Mouse (Mus musculus) mouse embryonic stem cell (cell line): ENCODE measurements around the gene 6430571L13Rik.
"Not testable (repeated sequence)": the region's sequence is repeated elsewhere in the genome, so short reads cannot be mapped to it uniquely, and the experiment has no call there.

Source experiments
- in situ Hi-C, 2 experiments: fragments of 300-500 bp; cut with MboI; formaldehyde crosslinking; loops; 1 replicate in 1 of 2; 3 replicates in 1 of 2; pipeline ENCODE4 v1.14.3; 2019 to 2020; ENCODE audit warnings: low sequenced_read_pairs in 2 of 2, low pct_unique_long_range_greater_than_20kb in 1 of 2, mixed read lengths in 1 of 2; ENCODE audit not compliant: unreplicated experiment in 1 of 2

Gene 6430571L13Rik

GRCm38 (mm10) chr9:107304383-107304782 lies 36.0 kb upstream of the 6430571L13Rik start:
- in situ Hi-C loops = no loop called here

GRCm38 (mm10) chr9:107305012-107305411 lies 35.4 kb upstream of the 6430571L13Rik start:
- in situ Hi-C loops = no loop called here

- in situ Hi-C loops = no loop called here
Measured at GRCm38 (mm10) chr9:107305601-107306542, 34.5 kb upstream of the 6430571L13Rik start.

GRCm38 (mm10) chr9:107306673-107307072 lies 33.7 kb upstream of the 6430571L13Rik start:
- in situ Hi-C loops = not testable (repeated sequence)

- in situ Hi-C loops = no loop called here
Measured at GRCm38 (mm10) chr9:107307099-107307872, 33.1 kb upstream of the 6430571L13Rik start.

GRCm38 (mm10) chr9:107307886-107308285 lies 32.5 kb upstream of the 6430571L13Rik start:
- in situ Hi-C loops = no loop called here

- in situ Hi-C loops = no loop called here
Measured at GRCm38 (mm10) chr9:107308346-107309000, 31.9 kb upstream of the 6430571L13Rik start.

GRCm38 (mm10) chr9:107309171-107309570 lies 31.2 kb upstream of the 6430571L13Rik start:
- in situ Hi-C loops = no loop called here

- in situ Hi-C loops = no loop called here
Measured at GRCm38 (mm10) chr9:107309600-107309999, 30.8 kb upstream of the 6430571L13Rik start.

- in situ Hi-C loops = no loop called here
Measured at GRCm38 (mm10) chr9:107312811-107313584, 27.4 kb upstream of the 6430571L13Rik start.

- in situ Hi-C loops = no loop called here
Measured at GRCm38 (mm10) chr9:107313926-107314325, 26.5 kb upstream of the 6430571L13Rik start.

- in situ Hi-C loops = no loop called here
Measured at GRCm38 (mm10) chr9:107315791-107316190, 24.6 kb upstream of the 6430571L13Rik start.

- in situ Hi-C loops = no loop called here
Measured at GRCm38 (mm10) chr9:107322461-107323050, 17.8 kb upstream of the 6430571L13Rik start.

GRCm38 (mm10) chr9:107323558-107323957 lies 16.8 kb upstream of the 6430571L13Rik start:
- in situ Hi-C loops = no loop called here

- in situ Hi-C loops = no loop called here
Measured at GRCm38 (mm10) chr9:107324799-107325561, 15.4 kb upstream of the 6430571L13Rik start.

GRCm38 (mm10) chr9:107325904-107326303 lies 14.5 kb upstream of the 6430571L13Rik start:
- in situ Hi-C loops = no loop called here
